Comparison of ENCODE assay signal across 13 mouse cellular contexts in the genomic region with DNA sequence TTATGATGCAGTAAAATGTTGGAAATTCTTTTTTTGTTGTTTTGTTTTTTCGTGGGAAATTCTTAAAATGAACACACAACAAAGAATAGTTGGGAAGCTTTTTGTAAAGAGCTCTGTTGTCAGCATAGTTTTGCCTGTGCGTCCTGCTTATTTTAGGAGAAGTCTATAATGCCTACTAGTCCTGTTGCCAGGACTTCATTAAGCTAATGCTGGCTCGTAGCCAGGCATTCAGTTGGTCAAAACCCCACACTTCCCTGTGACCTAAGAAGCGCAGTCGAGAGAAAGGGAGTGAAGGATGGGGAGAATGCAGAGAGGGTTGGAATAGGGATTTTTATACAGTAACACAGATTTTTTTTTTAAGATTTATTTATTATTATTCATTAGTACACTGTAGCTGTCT. TPM values are rescaled to one million over a fixed set of nuclear protein-coding genes. Genes with fewer than 3 reads are reported as not detected.
DNase-seq lines count a peak whose midpoint lies in the region; ATAC-seq lines count a peak whose summit lies in the region.
"Had no signal": no experiment of that assay in that cellular context is flagged by ENCODE, and none has a peak within 500 bp of the region (broad histone marks: within the 10 kb centered on the region; RNA-seq: fewer than 3 reads in every experiment).

No protein-coding gene starts in this region.

- no peak overlapping the region for H3K4me3 ChIP-seq in hindbrain, embryonic 15.5 days
- no peak overlapping the region for H3K4me3 ChIP-seq in hindbrain, embryonic 12.5 days
- no peak overlapping the region for H3K4me3 ChIP-seq in midbrain, embryonic 15.5 days
- H3K4me3 ChIP-seq in heart, embryonic 10.5 days: no peak overlapping the region

- no peaks in the 10 kb centered on the region for H3K36me3 ChIP-seq in hindbrain, embryonic 15.5 days
- H3K36me3 ChIP-seq in hindbrain, embryonic 12.5 days: no peaks in the 10 kb centered on the region
- no peaks in the 10 kb centered on the region for H3K36me3 ChIP-seq in midbrain, embryonic 15.5 days (replicated peaks)
- H3K36me3 ChIP-seq in heart, embryonic 10.5 days: peaks cover 8% of the 10 kb centered on the region; the same call in 1 of the 2 replicates

- H3K9me3 ChIP-seq in hindbrain, embryonic 15.5 days: no peaks in the 10 kb centered on the region
- H3K9me3 ChIP-seq in hindbrain, embryonic 12.5 days (replicated peaks): no peaks in the 10 kb centered on the region
- no peaks in the 10 kb centered on the region for H3K9me3 ChIP-seq in midbrain, embryonic 15.5 days
- H3K9me3 ChIP-seq in heart, embryonic 10.5 days: no peaks in the 10 kb centered on the region

- H3K4me2 ChIP-seq in hindbrain, embryonic 15.5 days: no peak overlapping the region
- no peak overlapping the region for H3K4me2 ChIP-seq in hindbrain, embryonic 12.5 days (replicated peaks)
- no peak overlapping the region for H3K4me2 ChIP-seq in midbrain, embryonic 15.5 days

- H3K27me3 ChIP-seq in hindbrain, embryonic 15.5 days: no peaks in the 10 kb centered on the region
- H3K27me3 ChIP-seq in hindbrain, embryonic 12.5 days: no peaks in the 10 kb centered on the region
- H3K27me3 ChIP-seq in midbrain, embryonic 15.5 days (replicated peaks): no peaks in the 10 kb centered on the region
- no peaks in the 10 kb centered on the region for H3K27me3 ChIP-seq in heart, embryonic 10.5 days (ENCODE audit: insufficient read depth, poor library complexity, severe bottlenecking)
- H3K27me3 ChIP-seq: CH12.LX had no signal

- no peak overlapping the region for H3K27ac ChIP-seq in hindbrain, embryonic 15.5 days (replicated peaks)
- no peak overlapping the region for H3K27ac ChIP-seq in hindbrain, embryonic 12.5 days
- H3K27ac ChIP-seq in midbrain, embryonic 15.5 days: peak overlapping the region; percentile 17; the same call in 1 of the 2 replicates
- H3K27ac ChIP-seq in heart, embryonic 10.5 days: no peak overlapping the region
- H3K27ac ChIP-seq: liver, embryonic 14.5 days had no signal

- 0 out of 2 replicates have a peak, but pooled peaks have one; percentile 27 for ATAC-seq in hindbrain, embryonic 15.5 days (ENCODE audit: low FRiP score, low read depth)
- no peak for ATAC-seq in hindbrain, embryonic 12.5 days (ENCODE audit: low FRiP score)
- no peak for ATAC-seq in midbrain, embryonic 15.5 days (replicated peaks)

- peaks cover 13% of the 10 kb centered on the region for H3K4me1 ChIP-seq in hindbrain, embryonic 15.5 days (replicated peaks)
- peaks cover 13% of the 10 kb centered on the region for H3K4me1 ChIP-seq in hindbrain, embryonic 12.5 days
- H3K4me1 ChIP-seq in midbrain, embryonic 15.5 days: peaks cover 17% of the 10 kb centered on the region
- H3K4me1 ChIP-seq in heart, embryonic 10.5 days: no peaks in the 10 kb centered on the region

- DNase-seq in lung, postnatal 36 days: peak; percentile 36
- no peak for DNase-seq in lung, adult 18-20 months
- peak; percentile 17 for DNase-seq in cerebellum, adult 9-11 months
- DNase-seq in heart, embryonic 10.5 days (ENCODE audit: low spot score): no peak
- DNase-seq: adrenal gland, postnatal 36 days; embryo, embryonic 11 days; heart, postnatal 14 days; kidney, adult 9 months had no signal

- H3K9ac ChIP-seq in hindbrain, embryonic 15.5 days: no peak overlapping the region
- H3K9ac ChIP-seq in hindbrain, embryonic 12.5 days: no peak overlapping the region
- H3K9ac ChIP-seq in midbrain, embryonic 15.5 days: no peak overlapping the region
- H3K9ac ChIP-seq: liver, embryonic 14.5 days had no signal

- WGBS in hindbrain, embryonic 15.5 days: 39% methylated on average over 5 of the region's 5 CpGs
- WGBS in hindbrain, embryonic 12.5 days: 70% methylated on average over 5 of the region's 5 CpGs
- 46% methylated on average over 5 of the region's 5 CpGs for WGBS in midbrain, embryonic 15.5 days
- 85% methylated on average over 5 of the region's 5 CpGs for WGBS in heart, embryonic 10.5 days

RNA-seq across cellular contexts. Expression of gene Bmpr2, which starts 26.5 kb away (rescaled TPM):
- polyA plus RNA-seq in hindbrain, embryonic 15.5 days (2015; fragmentation: Nextera tagmentation; extraction: Ambion mirVana): 10.2 and 10.4 TPM in 2 replicates
- polyA plus RNA-seq in hindbrain, embryonic 12.5 days (2016; fragmentation: Nextera tagmentation; extraction: Ambion mirVana): 12.5 and 13.7 TPM in 2 replicates
- polyA plus RNA-seq in midbrain, embryonic 15.5 days (2015; fragmentation: Nextera tagmentation; extraction: Ambion mirVana): 9.6 and 9.8 TPM in 2 replicates
- 6.5 and 7.0 TPM in 2 replicates for polyA plus RNA-seq in heart, embryonic 10.5 days (2016; fragmentation: Nextera tagmentation; extraction: Ambion mirVana)

Comparison
In these comparisons a context has a peak if more than half of its experiments do, and no peak if none do; other contexts are left out.
1. DNase-seq: peak in lung, postnatal 36 days (single experiment) and cerebellum, adult 9-11 months (single experiment); none in lung, adult 18-20 months (0 of 2) and heart, embryonic 10.5 days (single experiment).